17 mouse cellular contexts compared by ENCODE assay signal in genomic region chr3:158387413-158388075, GRCm38 (mm10).
"Had no signal": no experiment of that assay in that cellular context is flagged by ENCODE, and none has a peak within 500 bp of the region (broad histone marks: within the 10 kb centered on the region; RNA-seq: fewer than 3 reads in every experiment).

No protein-coding gene starts in this region.

- H3K36me3 ChIP-seq: liver, embryonic 13.5 days; liver, embryonic 15.5 days; lung, embryonic 15.5 days; neural tube, embryonic 12.5 days; stomach, embryonic 15.5 days had no signal

- H3K9ac ChIP-seq: liver, embryonic 13.5 days; liver, embryonic 15.5 days; liver, postnatal 0 days; lung, embryonic 15.5 days; neural tube, embryonic 12.5 days; stomach, embryonic 15.5 days had no signal

- H3K4me2 ChIP-seq: liver, embryonic 13.5 days; liver, embryonic 15.5 days; lung, embryonic 15.5 days; neural tube, embryonic 12.5 days; stomach, embryonic 15.5 days had no signal

- H3K27me3 ChIP-seq: liver, embryonic 13.5 days; liver, embryonic 15.5 days; lung, embryonic 15.5 days; megakaryocyte, embryonic 14.5 days; neural tube, embryonic 12.5 days; stomach, embryonic 15.5 days had no signal

- H3K4me3 ChIP-seq: liver, embryonic 13.5 days; liver, embryonic 15.5 days; lung, embryonic 15.5 days; megakaryocyte, embryonic 14.5 days; neural tube, embryonic 12.5 days; stomach, embryonic 15.5 days had no signal

- H3K9me3 ChIP-seq: liver, embryonic 13.5 days; liver, embryonic 15.5 days; lung, embryonic 15.5 days; megakaryocyte, embryonic 14.5 days; neural tube, embryonic 12.5 days; stomach, embryonic 15.5 days had no signal

- DNase-seq: liver, embryonic 13.5 days; liver, postnatal 0 days; lung, adult 2 months; lung, postnatal 14 days; lung, postnatal 36 days; right cerebral cortex, postnatal 14 days; thymus, adult 2 months; thymus, postnatal 25 days; thymus, postnatal 4 days had no signal

- H3K27ac ChIP-seq: liver, embryonic 13.5 days; liver, embryonic 15.5 days; lung, embryonic 15.5 days; macrophage; neural tube, embryonic 12.5 days; stomach, embryonic 15.5 days; stomach, postnatal 0 days had no signal

- ATAC-seq: liver, postnatal 0 days; lung, postnatal 0 days had no signal

- H3K4me1 ChIP-seq: liver, embryonic 13.5 days; liver, embryonic 15.5 days; lung, embryonic 15.5 days; megakaryocyte, embryonic 14.5 days; neural tube, embryonic 12.5 days; stomach, embryonic 15.5 days had no signal
